11 mouse cellular contexts compared by ENCODE assay signal in the genomic region with DNA sequence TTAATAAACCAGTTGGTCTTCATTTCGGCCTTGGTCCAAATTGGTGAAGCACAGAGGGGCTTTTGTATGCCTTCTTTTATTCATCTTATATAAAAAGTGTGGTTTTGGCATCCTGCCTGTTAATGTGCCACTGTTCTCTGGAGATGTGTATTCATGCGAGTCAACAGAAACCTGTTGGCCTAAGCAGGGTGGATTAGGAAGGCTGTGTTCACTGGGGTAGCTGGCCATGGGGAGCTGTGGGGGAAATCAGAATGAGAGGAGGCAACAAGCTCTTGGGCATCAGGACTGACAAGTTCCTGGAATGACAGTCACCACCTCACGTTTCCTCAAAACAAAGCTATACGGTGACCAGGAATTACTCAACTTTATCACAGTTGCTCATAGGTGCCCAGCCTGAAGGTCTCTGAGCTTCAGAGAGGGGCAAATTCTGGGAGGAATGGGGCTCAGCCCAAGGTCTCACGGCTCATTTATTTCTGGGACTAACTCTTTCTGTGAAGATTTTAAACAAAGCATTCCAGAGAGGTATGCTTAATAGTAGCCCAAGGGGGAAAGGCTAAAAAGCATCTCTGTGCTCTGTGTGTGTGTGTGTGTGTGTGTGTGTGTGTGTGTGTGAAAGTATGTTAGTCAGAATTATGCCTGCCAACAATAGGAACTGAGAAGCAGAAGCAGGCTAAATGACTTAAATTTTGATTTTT.
DNase-seq lines count a peak whose midpoint lies in the region; ATAC-seq and TF ChIP-seq lines count a peak whose summit lies in the region.
"Had no signal": no experiment of that assay in that cellular context is flagged by ENCODE, and none has a peak within 500 bp of the region (broad histone marks: within the 10 kb centered on the region; RNA-seq: fewer than 3 reads in every experiment).

No protein-coding gene starts in this region.

- TF ChIP-seq CTCF in Patski (IDR thresholded peaks at IDR 0.05), result no peak

- H3K27me3 ChIP-seq in hindbrain, embryonic 12.5 days, result no peaks in the 10 kb centered on the region
- no peaks in the 10 kb centered on the region for H3K27me3 ChIP-seq in hindbrain, embryonic 10.5 days (ENCODE audit: insufficient read depth, poor library complexity, severe bottlenecking)
- no peaks in the 10 kb centered on the region for H3K27me3 ChIP-seq in Patski
- no peaks in the 10 kb centered on the region for H3K27me3 ChIP-seq in intestine, embryonic 16.5 days (replicated peaks; ENCODE audit: control insufficient read depth, insufficient read depth, low read length)
- H3K27me3 ChIP-seq: midbrain, embryonic 12.5 days had no signal

- DNase-seq in hindbrain, embryonic 10.5 days (ENCODE audit: low spot score), result no peak
- DNase-seq in Patski (ENCODE audit: low read depth, low spot score), result no peak
- DNase-seq in kidney, postnatal 36 days, result peak; percentile 26 to 27
- DNase-seq in cerebellum, postnatal 4 days (ENCODE audit: low spot score in 2 of 2), result no peak
- no peak for DNase-seq in left cerebral cortex, adult 11 months (ENCODE audit: low spot score)
- DNase-seq: cerebellum, postnatal 36 days had no signal

- H3K4me2 ChIP-seq in hindbrain, embryonic 12.5 days (replicated peaks), result no peak overlapping the region
- no peak overlapping the region for H3K4me2 ChIP-seq in intestine, embryonic 16.5 days (ENCODE audit: low read depth, low read length)
- H3K4me2 ChIP-seq: liver, embryonic 11.5 days; midbrain, embryonic 12.5 days had no signal

- peak; percentile 53; the same call in 1 of the 2 replicates for ATAC-seq in hindbrain, embryonic 12.5 days (ENCODE audit: low FRiP score)
- peak; percentile 84 for ATAC-seq in Patski
- peak; percentile 41; the same call in 1 of the 2 replicates for ATAC-seq in granulocyte monocyte progenitor cell, adult 5-6 weeks (replicated peaks; ENCODE audit: poor library complexity, severe bottlenecking)
- no peak for ATAC-seq in intestine, embryonic 16.5 days

- CTCF ChIA-PET in Patski (lab: Charles Lee), result interaction anchor here (1.0 to 2.1 kb wide), 7 partner anchors 9 to 225 kb away, joined by 3 to 7 read pairs (median 4); no protein-coding TSS in a partner anchor

- H3K36me3 ChIP-seq in hindbrain, embryonic 12.5 days, result no peaks in the 10 kb centered on the region
- H3K36me3 ChIP-seq in hindbrain, embryonic 10.5 days, result no peaks in the 10 kb centered on the region
- H3K36me3 ChIP-seq in intestine, embryonic 16.5 days (ENCODE audit: control insufficient read depth, insufficient read depth, low read length), result no peaks in the 10 kb centered on the region
- H3K36me3 ChIP-seq: midbrain, embryonic 12.5 days had no signal

- POLR2A ChIA-PET in Patski (lab: Charles Lee), result no interaction called here

- 65% methylated on average over 5 of the region's 5 CpGs for WGBS in hindbrain, embryonic 12.5 days
- 81% methylated on average over 5 of the region's 5 CpGs for WGBS in hindbrain, embryonic 10.5 days
- 67% methylated on average over 5 of the region's 5 CpGs for WGBS in intestine, embryonic 16.5 days

- H3K9ac ChIP-seq in hindbrain, embryonic 12.5 days, result no peak overlapping the region
- no peak overlapping the region for H3K9ac ChIP-seq in intestine, embryonic 16.5 days (ENCODE audit: low read depth, low read length)
- H3K9ac ChIP-seq: midbrain, embryonic 12.5 days had no signal

- H3K4me3 ChIP-seq in hindbrain, embryonic 12.5 days, result no peak overlapping the region
- no peak overlapping the region for H3K4me3 ChIP-seq in hindbrain, embryonic 10.5 days
- no peak overlapping the region for H3K4me3 ChIP-seq in intestine, embryonic 16.5 days (ENCODE audit: low read length)
- H3K4me3 ChIP-seq: midbrain, embryonic 12.5 days had no signal

- peaks cover 17% of the 10 kb centered on the region for H3K4me1 ChIP-seq in hindbrain, embryonic 12.5 days
- H3K4me1 ChIP-seq in hindbrain, embryonic 10.5 days (replicated peaks), result peaks cover 15% of the 10 kb centered on the region
- H3K4me1 ChIP-seq in intestine, embryonic 16.5 days (ENCODE audit: control insufficient read depth, insufficient read depth, low read length), result no peaks in the 10 kb centered on the region

- in situ Hi-C loops in Patski (cut with MboI; ENCODE audit: low pct_unique_long_range_greater_than_20kb), result no loop called here

- H3K27ac ChIP-seq in hindbrain, embryonic 12.5 days, result no peak overlapping the region
- H3K27ac ChIP-seq in hindbrain, embryonic 10.5 days, result no peak overlapping the region
- no peak overlapping the region for H3K27ac ChIP-seq in intestine, embryonic 16.5 days (ENCODE audit: low read length)
- H3K27ac ChIP-seq: midbrain, embryonic 12.5 days had no signal

- no peaks in the 10 kb centered on the region for H3K9me3 ChIP-seq in hindbrain, embryonic 12.5 days (replicated peaks)
- no peaks in the 10 kb centered on the region for H3K9me3 ChIP-seq in hindbrain, embryonic 10.5 days
- no peaks in the 10 kb centered on the region for H3K9me3 ChIP-seq in intestine, embryonic 16.5 days (ENCODE audit: control insufficient read depth, low read length)
- H3K9me3 ChIP-seq: midbrain, embryonic 12.5 days had no signal

Comparison
In these comparisons a context has a peak if more than half of its experiments do, and no peak if none do; other contexts are left out.
1. DNase-seq: peak in kidney, postnatal 36 days (2 of 2); none in hindbrain, embryonic 10.5 days (single experiment), Patski (single experiment), cerebellum, postnatal 4 days (0 of 2) and left cerebral cortex, adult 11 months (single experiment).